Mouse (Mus musculus): ENCODE measurements around the gene Slc25a22. TPM values are rescaled to one million over a fixed set of nuclear protein-coding genes. Genes with fewer than 3 reads are reported as not detected.

Slc25a22 gene
- polyA plus RNA-seq, 1 experiment, result 51.0 TPM

DNA sequence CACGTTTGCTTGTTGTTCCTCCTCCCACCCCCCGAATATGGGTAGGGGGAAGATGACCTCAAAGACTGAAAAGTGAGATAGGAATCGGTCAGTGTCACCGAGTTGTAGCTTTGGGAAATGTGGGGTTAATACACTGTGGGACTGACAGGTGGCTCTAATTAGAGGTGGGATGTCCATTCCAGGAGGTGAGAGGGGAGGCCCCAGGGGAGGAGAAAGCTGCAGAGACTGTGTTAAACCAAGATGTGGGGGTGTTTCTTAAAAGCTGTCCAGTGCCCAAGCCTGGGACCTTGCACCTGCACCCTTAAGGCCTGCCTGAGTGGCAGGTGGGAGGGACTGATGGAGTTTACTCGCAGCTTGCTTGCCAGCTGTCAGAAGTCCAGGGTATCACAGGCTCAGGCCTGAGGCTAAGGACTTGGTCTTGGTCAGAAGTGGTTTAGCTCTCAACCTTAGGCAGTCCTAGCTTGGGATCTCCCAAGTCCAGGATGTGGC is 24.7 kb upstream of the Slc25a22 start:
- Histone ChIP-seq H3K4me1 (ENCODE audit: control insufficient read depth, insufficient read depth, low read length) (peaks cover 10% of the 10 kb centered on the region), H3K27me3 (replicated peaks; ENCODE audit: control insufficient read depth, insufficient read depth, low read length) (no peaks in the 10 kb centered on the region)

DNA sequence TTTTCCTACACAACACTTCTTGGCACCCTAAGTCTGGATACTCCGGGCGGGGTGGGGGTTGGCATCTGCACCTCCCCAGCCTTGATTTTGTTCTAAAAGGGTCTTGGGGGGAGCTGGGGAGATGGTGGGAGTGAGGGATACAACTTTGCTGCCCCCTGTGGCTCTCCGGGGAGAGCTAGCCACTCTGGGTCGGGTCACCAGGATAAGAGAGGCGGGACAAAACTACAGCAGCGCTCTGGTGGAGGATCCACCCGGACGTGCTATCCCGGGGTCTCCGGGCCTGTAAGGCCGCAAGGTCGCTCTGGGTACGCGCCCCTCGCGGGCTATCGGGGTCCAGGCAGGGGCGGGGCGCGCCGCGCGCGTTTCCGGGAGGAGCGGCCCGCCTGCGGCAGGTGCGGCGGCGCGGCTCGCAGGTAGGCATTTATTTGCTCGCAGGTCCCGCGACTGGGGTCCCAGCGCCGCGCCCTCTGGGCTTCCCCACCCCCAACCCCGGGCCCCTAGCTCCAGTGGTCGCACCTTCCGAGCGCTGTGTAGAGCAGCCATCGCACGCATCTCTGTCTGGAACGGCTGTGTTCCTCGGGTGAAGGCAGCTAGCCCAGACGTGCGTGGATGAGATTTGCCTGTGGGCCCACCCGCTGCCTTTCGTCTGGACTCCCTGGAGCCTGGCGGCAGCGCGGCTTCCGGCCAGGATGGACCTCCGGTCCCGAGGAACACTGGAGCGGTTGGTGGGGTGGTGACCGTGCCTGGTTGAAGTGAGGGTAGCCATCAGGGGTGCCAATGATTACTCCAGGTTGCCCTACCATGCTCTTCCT is 24.0 kb upstream of the Slc25a22 start:
- DNase-seq, result no peak
- TF ChIP-seq POLR2A (IDR thresholded peaks at IDR 0.05; ENCODE audit: low read depth, low read length), result no peak
- WGBS, result 2% methylated on average over 59 of the region's 59 CpGs
- H3K4me1 ChIP-seq (ENCODE audit: control insufficient read depth, insufficient read depth, low read length), result peaks cover 10% of the 10 kb centered on the region
- H3K27ac ChIP-seq (ENCODE audit: insufficient read depth, low read depth, low read length), result peak overlapping the region; percentile 44
- H3K4me3 ChIP-seq (ENCODE audit: insufficient read depth, low read depth, low read length), result peak overlapping the region; percentile 66
- no peaks in the 10 kb centered on the region for H3K36me3 ChIP-seq (ENCODE audit: control insufficient read depth, insufficient read depth, low read length)
- no peaks in the 10 kb centered on the region for H3K27me3 ChIP-seq (replicated peaks; ENCODE audit: control insufficient read depth, insufficient read depth, low read length)

More for the DNA sequence above, 24.7 kb upstream of the Slc25a22 start:
- Histone ChIP-seq H3K27ac (ENCODE audit: insufficient read depth, low read depth, low read length) (peak overlapping the region; percentile 44; the same call in 1 of the 2 replicates), H3K4me3 (ENCODE audit: insufficient read depth, low read depth, low read length) (peak overlapping the region; percentile 66), H3K36me3 (ENCODE audit: control insufficient read depth, insufficient read depth, low read length) (no peaks in the 10 kb centered on the region)
- TF ChIP-seq CTCF (conservative IDR thresholded peaks at IDR 0.05; ENCODE audit: insufficient read depth, insufficient read length, low read depth, low read length) (no peak), POLR2A (IDR thresholded peaks at IDR 0.05; ENCODE audit: low read depth, low read length) (no peak)
- 12% methylated on average over 5 of the region's 5 CpGs for WGBS
- DNase-seq, result peak; percentile 88

DNA sequence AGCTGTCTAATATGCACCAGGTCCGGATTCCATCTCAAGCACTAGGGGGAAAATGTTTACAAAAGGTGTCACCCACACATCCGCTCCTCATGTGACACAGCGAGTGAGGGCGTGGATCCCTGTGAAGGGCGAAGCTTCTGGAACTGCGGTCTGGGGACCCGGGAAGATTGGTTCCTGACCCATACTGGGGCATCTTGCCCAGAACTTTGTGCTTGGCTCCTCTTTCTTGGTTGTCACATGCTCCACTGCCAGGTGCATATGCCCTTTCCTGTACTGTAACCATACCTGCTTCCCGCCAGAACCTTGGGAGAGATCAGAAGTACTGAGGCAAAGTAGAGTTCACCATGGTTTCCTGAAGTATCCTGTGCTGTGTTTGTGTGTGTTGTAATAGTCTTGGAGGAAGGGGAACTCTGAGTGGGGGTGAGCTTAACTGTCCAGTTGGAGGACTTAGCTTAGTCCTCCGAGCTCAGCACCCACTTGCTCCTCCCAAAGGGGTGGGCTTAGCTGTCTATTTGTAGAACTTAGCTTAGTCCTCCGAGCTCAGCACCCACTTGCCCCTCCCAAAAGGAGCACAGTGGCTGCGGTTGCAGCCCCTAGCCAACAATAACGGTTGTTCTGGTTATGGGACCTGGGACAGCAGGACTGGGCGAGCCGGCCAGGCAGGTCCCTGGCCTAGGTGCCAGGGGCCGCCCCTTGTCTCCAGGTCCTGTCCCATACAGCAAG is 22.9 kb upstream of the Slc25a22 start, which contains the start of gene Cracr2b:
Cracr2b (plus strand) TSS at position 704 of the 723 bp plus-strand sequence.
- Histone ChIP-seq H3K27ac (ENCODE audit: insufficient read depth, low read depth, low read length) (peak within 1 kb of the TSS; percentile 44), H3K27me3 (replicated peaks; ENCODE audit: control insufficient read depth, insufficient read depth, low read length) (no peaks in the 10 kb centered on the region)

DNA sequence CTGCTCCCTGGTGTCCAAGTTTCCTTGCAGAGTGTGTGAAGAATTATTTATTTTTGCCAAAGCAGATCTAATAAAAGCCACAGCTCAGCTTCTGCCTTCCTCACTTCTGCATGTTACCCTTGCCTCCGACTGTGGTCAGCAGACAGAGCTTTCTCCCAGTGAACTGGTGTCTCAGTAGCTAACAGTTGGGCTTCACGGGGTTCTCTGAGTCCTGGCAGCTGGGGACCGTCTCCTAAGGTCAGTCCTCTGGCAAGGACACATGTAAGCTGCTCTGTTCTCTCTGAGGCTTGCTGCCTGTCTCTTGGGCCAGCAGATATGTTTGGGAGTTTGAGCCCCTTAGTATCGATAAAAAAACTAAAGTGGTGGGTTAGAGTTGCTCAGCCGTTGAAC is 22.3 kb upstream of the Slc25a22 start:
- Histone ChIP-seq H3K27me3 (replicated peaks; ENCODE audit: control insufficient read depth, insufficient read depth, low read length) (no peaks in the 10 kb centered on the region), H3K4me1 (ENCODE audit: control insufficient read depth, insufficient read depth, low read length) (peaks cover 13% of the 10 kb centered on the region), H3K36me3 (ENCODE audit: control insufficient read depth, insufficient read depth, low read length) (no peaks in the 10 kb centered on the region), H3K27ac (ENCODE audit: insufficient read depth, low read depth, low read length) (no peak overlapping the region), H3K4me3 (ENCODE audit: insufficient read depth, low read depth, low read length) (no peak overlapping the region)
- WGBS, result 58% methylated on average over 5 of the region's 5 CpGs
- DNase-seq, result no peak
- TF ChIP-seq CTCF (conservative IDR thresholded peaks at IDR 0.05; ENCODE audit: insufficient read depth, insufficient read length, low read depth, low read length) (no peak), POLR2A (IDR thresholded peaks at IDR 0.05; ENCODE audit: low read depth, low read length) (no peak)

More for the DNA sequence above, 22.9 kb upstream of the Slc25a22 start, which contains the start of gene Cracr2b:
- no peak for TF ChIP-seq POLR2A (IDR thresholded peaks at IDR 0.05; ENCODE audit: low read depth, low read length)
- TF ChIP-seq CTCF (conservative IDR thresholded peaks at IDR 0.05; ENCODE audit: insufficient read depth, insufficient read length, low read depth, low read length), result no peak
- Histone ChIP-seq H3K4me3 (ENCODE audit: insufficient read depth, low read depth, low read length) (peak within 1 kb of the TSS; percentile 66), H3K36me3 (ENCODE audit: control insufficient read depth, insufficient read depth, low read length) (no peaks in the 10 kb centered on the region), H3K4me1 (ENCODE audit: control insufficient read depth, insufficient read depth, low read length) (peaks cover 13% of the 10 kb centered on the region)
- no peak for DNase-seq
- WGBS, result 72% methylated on average over 15 of the region's 15 CpGs

DNA sequence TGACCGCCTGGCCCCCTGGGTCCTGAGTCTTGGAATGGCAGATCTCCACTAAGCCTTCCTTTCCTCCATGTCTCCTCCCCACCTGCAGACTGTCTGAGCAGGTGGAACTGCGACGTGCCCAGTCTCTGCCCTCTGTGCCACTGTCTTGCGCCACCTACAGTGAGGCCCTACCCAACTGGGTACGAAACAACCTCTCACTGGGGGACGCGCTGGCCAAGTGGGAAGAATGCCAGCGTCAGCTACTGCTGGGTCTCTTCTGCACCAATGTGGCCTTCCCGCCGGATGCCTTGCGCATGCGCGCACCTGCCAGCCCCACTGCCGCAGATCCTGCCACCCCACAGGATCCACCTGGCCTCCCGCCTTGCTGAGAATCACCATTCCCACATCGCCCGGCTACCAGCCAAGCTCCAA is 21.6 kb upstream of the Slc25a22 start:
- WGBS, result 89% methylated on average over 17 of the region's 17 CpGs
- Histone ChIP-seq H3K27ac (ENCODE audit: insufficient read depth, low read depth, low read length) (no peak overlapping the region), H3K36me3 (ENCODE audit: control insufficient read depth, insufficient read depth, low read length) (no peaks in the 10 kb centered on the region), H3K4me3 (ENCODE audit: insufficient read depth, low read depth, low read length) (no peak overlapping the region), H3K27me3 (replicated peaks; ENCODE audit: control insufficient read depth, insufficient read depth, low read length) (no peaks in the 10 kb centered on the region), H3K4me1 (ENCODE audit: control insufficient read depth, insufficient read depth, low read length) (peaks cover 16% of the 10 kb centered on the region)
- DNase-seq, result no peak
- no peak for TF ChIP-seq POLR2A (IDR thresholded peaks at IDR 0.05; ENCODE audit: low read depth, low read length)
- TF ChIP-seq CTCF (conservative IDR thresholded peaks at IDR 0.05; ENCODE audit: insufficient read depth, insufficient read length, low read depth, low read length), result no peak

DNA sequence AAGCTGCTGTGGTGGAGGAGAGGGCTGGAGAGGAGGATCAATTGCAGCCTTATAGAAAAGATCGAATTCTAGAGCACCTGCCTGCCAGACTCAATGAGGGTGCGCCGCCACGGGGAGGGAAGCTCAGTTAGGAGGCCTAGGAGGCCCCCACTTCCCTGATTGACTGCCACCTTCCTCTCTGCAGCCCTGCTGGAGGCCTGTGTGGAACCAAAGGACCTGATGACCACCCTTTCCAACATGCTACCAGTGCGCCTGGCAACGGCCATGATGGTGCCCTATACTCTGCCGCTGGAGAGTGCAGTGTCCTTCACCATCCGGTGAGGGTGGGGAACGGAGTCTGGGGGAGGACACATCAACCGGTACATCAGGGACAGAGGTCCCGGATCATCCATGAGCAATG is 21.0 kb upstream of the Slc25a22 start:
- no peak overlapping the region for H3K27ac ChIP-seq (ENCODE audit: insufficient read depth, low read depth, low read length)
- no peaks in the 10 kb centered on the region for H3K36me3 ChIP-seq (ENCODE audit: control insufficient read depth, insufficient read depth, low read length)
- no peak for DNase-seq
- H3K4me3 ChIP-seq (ENCODE audit: insufficient read depth, low read depth, low read length), result no peak overlapping the region
- TF ChIP-seq CTCF (conservative IDR thresholded peaks at IDR 0.05; ENCODE audit: insufficient read depth, insufficient read length, low read depth, low read length) (no peak), POLR2A (IDR thresholded peaks at IDR 0.05; ENCODE audit: low read depth, low read length) (no peak)
- no peaks in the 10 kb centered on the region for H3K27me3 ChIP-seq (replicated peaks; ENCODE audit: control insufficient read depth, insufficient read depth, low read length)
- 89% methylated on average over 11 of the region's 11 CpGs for WGBS
- H3K4me1 ChIP-seq (ENCODE audit: control insufficient read depth, insufficient read depth, low read length), result peaks cover 16% of the 10 kb centered on the region

Data from kidney, adult 2 months (tissue).